10 mouse cellular contexts compared by ENCODE assay signal in the genomic region with DNA sequence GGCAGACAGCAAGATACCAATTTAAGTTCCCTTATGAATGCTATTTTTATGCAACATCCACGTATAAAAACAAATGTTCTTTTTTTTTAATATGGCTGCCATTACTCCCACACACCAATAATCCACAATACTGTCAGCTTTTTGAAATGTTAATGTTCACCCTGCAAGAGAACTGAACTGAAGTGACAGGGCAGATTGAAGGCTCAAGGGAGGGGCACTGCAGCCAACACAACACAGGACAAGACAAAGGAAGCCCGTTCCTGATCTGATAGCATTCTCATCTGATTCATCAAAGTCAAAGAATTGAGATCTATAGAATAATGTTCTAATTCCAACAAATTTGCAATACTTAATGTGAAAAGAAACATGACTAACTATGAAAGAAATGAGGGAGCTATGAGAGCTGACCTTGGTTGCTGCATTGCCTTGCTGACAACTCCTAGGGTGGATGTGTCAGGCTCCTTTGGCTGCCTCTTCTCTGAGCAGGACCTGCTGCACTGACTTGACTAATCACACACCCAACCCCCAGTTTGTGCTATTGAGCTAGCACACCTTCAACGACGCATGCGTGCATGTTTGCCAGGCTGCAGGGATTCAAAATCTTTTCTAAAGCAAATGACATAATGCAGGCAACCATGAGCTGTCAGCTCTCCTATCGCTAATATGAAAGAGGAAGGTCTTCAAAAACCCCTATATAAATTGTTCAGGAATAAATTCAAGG. TPM values are rescaled to one million over a fixed set of nuclear protein-coding genes. Genes with fewer than 3 reads are reported as not detected.
A peak's percentile ranks its signal among the peaks of the same experiment; 100 is the strongest.
DNase-seq lines count a peak whose midpoint lies in the region; ATAC-seq and TF ChIP-seq lines count a peak whose summit lies in the region.
"Had no signal": no experiment of that assay in that cellular context is flagged by ENCODE, and none has a peak within 500 bp of the region (broad histone marks: within the 10 kb centered on the region; RNA-seq: fewer than 3 reads in every experiment).

No protein-coding gene starts in this region.

- H3K9ac ChIP-seq in midbrain, embryonic 15.5 days, result peak overlapping the region; percentile 31

- TF ChIP-seq CTCF in layer of hippocampus, adult 2 months (conservative IDR thresholded peaks at IDR 0.05), result no peak

- H3K4me2 ChIP-seq in midbrain, embryonic 15.5 days, result peak overlapping the region; percentile 25

- WGBS in midbrain, embryonic 15.5 days, result 58% methylated on average over 6 of the region's 6 CpGs

- H3K27me3 ChIP-seq in midbrain, embryonic 15.5 days (replicated peaks), result no peaks in the 10 kb centered on the region

- ATAC-seq in midbrain, embryonic 15.5 days (replicated peaks), result peak; percentile 90

- H3K9me3 ChIP-seq in midbrain, embryonic 15.5 days, result no peaks in the 10 kb centered on the region

- H3K27ac ChIP-seq in layer of hippocampus, adult 2 months, result peak overlapping the region; percentile 76
- H3K27ac ChIP-seq in midbrain, embryonic 15.5 days, result peak overlapping the region; percentile 74

- no peaks in the 10 kb centered on the region for H3K36me3 ChIP-seq in midbrain, embryonic 15.5 days (replicated peaks)

- peak overlapping the region; percentile 29 for H3K4me3 ChIP-seq in layer of hippocampus, adult 2 months
- peak overlapping the region; percentile 30 for H3K4me3 ChIP-seq in midbrain, embryonic 15.5 days

- no peaks in the 10 kb centered on the region for H3K4me1 ChIP-seq in midbrain, embryonic 15.5 days

- peak; percentile 63 to 70 for DNase-seq in cerebellum, adult 18-20 months
- DNase-seq in cerebellum, postnatal 25 days, result peak; percentile 65 to 78
- peak; percentile 64 to 76 for DNase-seq in layer of hippocampus, adult 2 months (ENCODE audit: low spot score in 2 of 2)
- no peak for DNase-seq in kidney, adult 8-10 months
- DNase-seq in neural tube, embryonic 10.5 days (ENCODE audit: extremely low spot score, low spot score), result no peak
- no peak for DNase-seq in kidney, adult 18-20 months
- DNase-seq: heart, adult 18-20 months; kidney, postnatal 10 days; lung, postnatal 10 days had no signal

RNA-seq across cellular contexts. Expression of a gene that starts 42.8 kb away (rescaled TPM):
- total RNA-seq in layer of hippocampus, adult 2 months (2021), result 10 to 100 TPM; 63.9 to 71.2 TPM
- polyA plus RNA-seq in midbrain, embryonic 15.5 days (2015; fragmentation: Nextera tagmentation; extraction: Ambion mirVana), result 3.7 and 4.2 TPM in 2 replicates

RNA-seq across cellular contexts. Expression of a gene that starts 42.8 kb away (rescaled TPM):
- 1,000 to 10,000 TPM; 2,056 to 2,386 TPM for total RNA-seq in layer of hippocampus, adult 2 months (2021)
- 598 and 661 TPM in 2 replicates for polyA plus RNA-seq in midbrain, embryonic 15.5 days (2015; fragmentation: Nextera tagmentation; extraction: Ambion mirVana)

Comparison
In these comparisons a context has a peak if more than half of its experiments do, and no peak if none do; other contexts are left out.
1. DNase-seq: peak in cerebellum, adult 18-20 months (2 of 2), cerebellum, postnatal 25 days (2 of 2) and layer of hippocampus, adult 2 months (2 of 2); none in kidney, adult 8-10 months (0 of 2), neural tube, embryonic 10.5 days (single experiment) and kidney, adult 18-20 months (single experiment).